Mouse (Mus musculus) ES-Bruce4 (cell line): ENCODE data around the gene Luc7l3.

Source experiments
- EP300 ChIP-seq: IDR thresholded peaks from 2 replicates; pipeline ENCODE4 v1.6.1; 2011; ENCODE audit warnings: low read depth, low read length; ENCODE audit not compliant: insufficient read depth
- POLR2A ChIP-seq: IDR thresholded peaks from one replicate; pipeline ENCODE4 v1.8.1; 2011; ENCODE audit warnings: low read length; ENCODE audit not compliant: insufficient read depth

- no peak for TF ChIP-seq EP300
- TF ChIP-seq POLR2A = no peak
Measured at GRCm38 (mm10) chr11:94261585-94262370, 60.0 kb downstream of the Luc7l3 start.
